Mouse (Mus musculus) ZHBTc4 (cell line): ENCODE data around the gene Klrb1.
"Not testable (repeated sequence)": the region's sequence is repeated elsewhere in the genome, so short reads cannot be mapped to it uniquely, and the experiment has no call there.

ENCODE experiments used
- DNase-seq: peaks from one replicate; pipeline ENCODE4 v3.0.0-alpha.2; 2011; ENCODE audit warnings: low read depth, low spot score

Klrb1 gene

GRCm38 (mm10) chr6:128722959-128723358 is at the start of gene Klrb1:
Gene Klrb1 (minus strand): TSS chr6:128723059.
- no peak for DNase-seq

- DNase-seq, result no peak
These were observed 46.8 kb upstream of the Klrb1 start for GRCm38 (mm10) chr6:128769481-128770253.

- DNase-seq, result no peak
These were observed 45.2 kb upstream of the Klrb1 start for GRCm38 (mm10) chr6:128768047-128768446.

GRCm38 (mm10) chr6:128766486-128767254 is 43.8 kb upstream of the Klrb1 start:
- DNase-seq, result peak; percentile 76

- no peak for DNase-seq
These were observed 42.4 kb upstream of the Klrb1 start for GRCm38 (mm10) chr6:128765211-128765610.

GRCm38 (mm10) chr6:128764598-128764997 is 41.7 kb upstream of the Klrb1 start:
- DNase-seq, result no peak

- DNase-seq, result peak; percentile 99
These were observed 41.1 kb upstream of the Klrb1 start for GRCm38 (mm10) chr6:128763736-128764523.

- DNase-seq, result not testable (repeated sequence)
These were observed 40.2 kb upstream of the Klrb1 start for GRCm38 (mm10) chr6:128762892-128763670.

- DNase-seq, result no peak
These were observed 38.3 kb upstream of the Klrb1 start for GRCm38 (mm10) chr6:128761144-128761540.

GRCm38 (mm10) chr6:128760416-128761143 is 37.7 kb upstream of the Klrb1 start:
- DNase-seq, result peak; percentile 90

- DNase-seq, result peak; percentile 94
These were observed 37.2 kb upstream of the Klrb1 start for GRCm38 (mm10) chr6:128760016-128760415.

- DNase-seq, result no peak
These were observed 36.5 kb upstream of the Klrb1 start for GRCm38 (mm10) chr6:128759221-128759950.

- DNase-seq, result not testable (repeated sequence)
These were observed 32.5 kb upstream of the Klrb1 start for GRCm38 (mm10) chr6:128755402-128755763.

GRCm38 (mm10) chr6:128754748-128755401 is 32.0 kb upstream of the Klrb1 start:
- not testable (repeated sequence) for DNase-seq

GRCm38 (mm10) chr6:128754265-128754664 is 31.4 kb upstream of the Klrb1 start:
- DNase-seq, result not testable (repeated sequence)

GRCm38 (mm10) chr6:128753610-128754224 is 30.9 kb upstream of the Klrb1 start:
- DNase-seq, result peak; percentile 88

GRCm38 (mm10) chr6:128747006-128747405 is 24.1 kb upstream of the Klrb1 start:
- DNase-seq, result peak; percentile 84

GRCm38 (mm10) chr6:128737445-128737844 is 14.6 kb upstream of the Klrb1 start:
- no peak for DNase-seq

GRCm38 (mm10) chr6:128736100-128736499 is 13.2 kb upstream of the Klrb1 start:
- peak; percentile 16 for DNase-seq
